Mouse (Mus musculus): ENCODE results near the gene Uck2. TPM values are rescaled to one million over a fixed set of nuclear protein-coding genes. Genes with fewer than 3 reads are reported as not detected.

Gene Uck2
- total and polyA plus RNA-seq, 3 experiments, result 191 to 643 (median 290) TPM

- TF ChIP-seq JUND (IDR thresholded peaks at IDR 0.05; ENCODE audit: low read depth, low read length), result no peak
Observed at GRCm38 (mm10) chr1:167220303-167221174, 64.6 kb downstream of the Uck2 start (continued).

DNA sequence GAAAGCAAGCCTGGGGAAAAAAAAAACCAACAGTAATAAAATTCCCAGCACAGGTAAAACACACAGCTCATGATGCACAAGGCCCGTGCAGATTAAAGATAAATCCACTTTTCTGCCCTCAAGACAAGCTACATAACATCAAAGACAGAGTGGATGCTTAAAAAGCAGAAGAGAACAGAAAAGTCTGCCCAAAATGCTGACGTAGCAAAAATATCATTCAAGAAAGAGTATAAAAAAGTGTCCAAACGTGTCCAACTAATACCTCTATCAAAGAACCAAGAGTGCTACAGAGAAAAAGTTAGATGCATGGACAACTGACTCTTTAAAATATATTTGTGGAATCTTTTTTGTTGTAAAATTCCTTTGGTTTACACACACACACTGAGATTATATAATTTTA, 69.7 kb downstream of the Uck2 start:
- Histone ChIP-seq H3K36me3 (ENCODE audit: control insufficient read depth in 1 of 2, insufficient read depth in 2 of 2, low read length in 2 of 2) (0 out of 4 replicates have a peak, but pooled peaks cover 0 to 3% of the 10 kb centered on the region in 2 experiments), H3K27me3 (ENCODE audit: control insufficient read depth in 1 of 2, insufficient read depth in 2 of 2, low read length in 2 of 2) (no peaks in the 10 kb centered on the region), H3K9me3 (replicated peaks; ENCODE audit: insufficient read depth, low read length) (no peaks in the 10 kb centered on the region), H3K27ac (ENCODE audit: control insufficient read depth, low read depth, low read length) (no peak overlapping the region), H3K4me1 (ENCODE audit: control insufficient read depth in 1 of 2, insufficient read depth in 2 of 2, low read length in 2 of 2) (0 out of 4 replicates have a peak, but pooled peaks cover 0 to 2% of the 10 kb centered on the region in 2 experiments), H3K79me2 (ENCODE audit: control insufficient read depth, insufficient read depth, low read length, poor library complexity) (no peaks in the 10 kb centered on the region), H3K9ac (ENCODE audit: control insufficient read depth, low read depth, low read length, poor library complexity, severe bottlenecking) (no peak overlapping the region), H3K4me3 (ENCODE audit: control insufficient read depth in 1 of 2, insufficient read depth in 1 of 2, low read depth in 2 of 2, low read length in 2 of 2) (no peak overlapping the region)
- no peak for DNase-seq (ENCODE audit: low read depth, low spot score)
- TF ChIP-seq MAFK (IDR thresholded peaks at IDR 0.05; ENCODE audit: borderline replicate concordance, low read depth, low read length), result peak; percentile 95
- TF ChIP-seq USF2 (IDR thresholded peaks at IDR 0.05; ENCODE audit: borderline replicate concordance in 1 of 2, insufficient read depth in 1 of 2, low read depth in 1 of 2, low read length in 2 of 2), result no peak

DNA sequence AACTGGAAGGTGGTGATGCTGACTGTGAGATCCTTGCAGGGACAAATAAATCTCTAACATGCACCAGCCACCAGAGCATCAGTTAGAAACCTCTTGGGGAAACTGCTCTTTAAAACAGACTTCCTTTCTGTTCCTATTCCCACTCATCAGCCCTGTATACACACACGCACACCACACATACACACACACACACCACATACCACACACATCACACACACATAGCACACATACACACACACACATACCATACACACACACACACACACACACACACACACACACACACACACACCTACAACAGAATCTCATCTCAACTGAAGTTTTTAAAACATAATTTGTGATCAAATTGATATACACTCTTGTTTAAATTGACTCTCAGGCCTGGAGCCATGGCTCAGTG, 72.4 kb downstream of the Uck2 start:
- no peak for DNase-seq (ENCODE audit: low read depth, low spot score)
- no peak overlapping the region for H3K4me3 ChIP-seq (ENCODE audit: control insufficient read depth in 1 of 2, insufficient read depth in 1 of 2, low read depth in 2 of 2, low read length in 2 of 2)
- no peak overlapping the region for H3K9ac ChIP-seq (ENCODE audit: control insufficient read depth, low read depth, low read length, poor library complexity, severe bottlenecking)
- no peak overlapping the region for H3K27ac ChIP-seq (ENCODE audit: control insufficient read depth, low read depth, low read length)
- TF ChIP-seq ETS1 (IDR thresholded peaks at IDR 0.05; ENCODE audit: low read depth, low read length) (no peak), MYB (IDR thresholded peaks at IDR 0.05; ENCODE audit: low read depth, low read length) (no peak), USF1 (IDR thresholded peaks at IDR 0.05; ENCODE audit: low read depth, low read length) (no peak), SIN3A (IDR thresholded peaks at IDR 0.05; ENCODE audit: low read length) (no peak), KAT2A (conservative IDR thresholded peaks at IDR 0.05; ENCODE audit: low read depth, low read length) (no peak)
- H3K27me3 ChIP-seq (ENCODE audit: control insufficient read depth in 1 of 2, insufficient read depth in 2 of 2, low read length in 2 of 2), result no peaks in the 10 kb centered on the region
- 0 out of 4 replicates have a peak, but pooled peaks cover 0 to 3% of the 10 kb centered on the region in 2 experiments for H3K36me3 ChIP-seq (ENCODE audit: control insufficient read depth in 1 of 2, insufficient read depth in 2 of 2, low read length in 2 of 2)
- no peaks in the 10 kb centered on the region for H3K9me3 ChIP-seq (replicated peaks; ENCODE audit: insufficient read depth, low read length)
- H3K4me1 ChIP-seq (ENCODE audit: control insufficient read depth in 1 of 2, insufficient read depth in 2 of 2, low read length in 2 of 2), result 0 out of 4 replicates have a peak, but pooled peaks cover 0 to 2% of the 10 kb centered on the region in 2 experiments
- H3K79me2 ChIP-seq (ENCODE audit: control insufficient read depth, insufficient read depth, low read length, poor library complexity), result no peaks in the 10 kb centered on the region

DNA sequence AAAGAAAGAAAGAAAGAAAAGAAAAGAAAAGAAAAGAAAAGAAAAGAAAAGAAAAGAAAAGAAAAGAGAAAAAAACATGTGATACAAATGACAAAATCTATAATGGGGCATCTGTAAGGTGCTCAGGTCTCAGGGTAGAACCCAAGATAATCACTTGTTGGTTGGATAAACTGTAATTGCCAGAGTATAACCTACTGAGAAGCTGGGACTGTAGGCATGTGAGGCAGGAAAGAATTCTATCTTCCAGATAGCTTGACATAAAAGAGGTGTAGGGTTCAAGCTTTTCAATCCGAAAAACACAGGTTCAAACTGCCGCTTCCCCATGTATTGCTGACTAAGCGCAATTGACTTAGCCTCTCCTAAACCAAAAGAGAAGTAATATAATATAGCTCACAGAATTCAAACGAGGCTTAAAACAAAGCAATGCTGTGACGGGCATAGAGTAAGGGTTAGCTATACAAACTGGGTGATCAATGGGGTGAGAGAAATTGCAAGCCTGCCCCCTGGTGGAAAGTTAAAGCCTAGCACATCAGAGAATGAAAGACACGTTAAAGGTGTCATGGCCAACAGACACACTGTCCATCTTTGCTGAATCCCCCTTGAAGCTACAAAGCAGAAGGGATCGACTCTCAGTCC, 73.0 kb downstream of the Uck2 start:
- no peak overlapping the region for H3K9ac ChIP-seq (ENCODE audit: control insufficient read depth, low read depth, low read length, poor library complexity, severe bottlenecking)
- peak; percentile 74 for DNase-seq (ENCODE audit: low read depth, low spot score)
- H3K27me3 ChIP-seq (ENCODE audit: control insufficient read depth in 1 of 2, insufficient read depth in 2 of 2, low read length in 2 of 2), result no peaks in the 10 kb centered on the region
- no peak overlapping the region for H3K4me3 ChIP-seq (ENCODE audit: control insufficient read depth in 1 of 2, insufficient read depth in 1 of 2, low read depth in 2 of 2, low read length in 2 of 2)
- H3K79me2 ChIP-seq (ENCODE audit: control insufficient read depth, insufficient read depth, low read length, poor library complexity), result no peaks in the 10 kb centered on the region
- H3K4me1 ChIP-seq (ENCODE audit: control insufficient read depth in 1 of 2, insufficient read depth in 2 of 2, low read length in 2 of 2), result 0 out of 4 replicates have a peak, but pooled peaks cover 0 to 2% of the 10 kb centered on the region in 2 experiments
- H3K36me3 ChIP-seq (ENCODE audit: control insufficient read depth in 1 of 2, insufficient read depth in 2 of 2, low read length in 2 of 2), result 0 out of 4 replicates have a peak, but pooled peaks cover 0 to 3% of the 10 kb centered on the region in 2 experiments
- H3K27ac ChIP-seq (ENCODE audit: control insufficient read depth, low read depth, low read length), result no peak overlapping the region
- no peaks in the 10 kb centered on the region for H3K9me3 ChIP-seq (replicated peaks; ENCODE audit: insufficient read depth, low read length)
- TF ChIP-seq RAD21 (IDR thresholded peaks at IDR 0.05; ENCODE audit: low read depth, low read length) (peak; percentile 86), SMC3 (IDR thresholded peaks at IDR 0.05; ENCODE audit: low read depth, low read length) (peak; percentile 96), NELFE (IDR thresholded peaks at IDR 0.05; ENCODE audit: low read depth, low read length) (no peak), GABPA (IDR thresholded peaks at IDR 0.05; ENCODE audit: low read depth, low read length) (no peak), ZKSCAN1 (IDR thresholded peaks at IDR 0.05; ENCODE audit: low read depth, low read length) (no peak), ELF1 (IDR thresholded peaks at IDR 0.05; ENCODE audit: low read depth, low read length) (no peak), POLR2A (IDR thresholded peaks at IDR 0.05; ENCODE audit: control insufficient read depth in 1 of 2, insufficient read depth in 1 of 2, low read depth in 1 of 2, low read length in 2 of 2, poor library complexity in 1 of 2) (no peak), CTCF (IDR thresholded peaks at IDR 0.05 in 2 of 3, conservative IDR thresholded peaks at IDR 0.05 in 1 of 3; ENCODE audit: control insufficient read depth in 1 of 3, insufficient read depth in 1 of 3, low read depth in 2 of 3, low read length in 3 of 3, poor library complexity in 1 of 3, severe bottlenecking in 1 of 3) (peak; percentile 60 to 88 (median 87)), POLR2AphosphoS2 (IDR thresholded peaks at IDR 0.05; ENCODE audit: low read length) (no peak), MAX (IDR thresholded peaks at IDR 0.05; ENCODE audit: low read length) (no peak), USF1 (IDR thresholded peaks at IDR 0.05; ENCODE audit: low read depth, low read length) (no peak), NRF1 (IDR thresholded peaks at IDR 0.05; ENCODE audit: insufficient read depth, low read depth, low read length, poor library complexity, severe bottlenecking) (no peak), MEF2A (IDR thresholded peaks at IDR 0.05; ENCODE audit: extremely low read depth, insufficient replicate concordance, low read depth, low read length, poor library complexity, severe bottlenecking) (no peak), MXI1 (IDR thresholded peaks at IDR 0.05; ENCODE audit: low read depth, low read length) (no peak)
